Mouse (Mus musculus) CH12.LX (cell line): ENCODE measurements around the gene Styxl1. TPM values are rescaled to one million over a fixed set of nuclear protein-coding genes. Genes with fewer than 3 reads are reported as not detected.

ENCODE experiments used
- DNase-seq: peaks from one replicate; pipeline ENCODE4 v3.0.0-alpha.2; 2013; ENCODE audit errors: extremely low read depth
- H3K27ac ChIP-seq: 2 replicates; pipeline ENCODE4 v1.5.1; 2012; ENCODE audit warnings: low read depth, mild to moderate bottlenecking, control low read depth, moderate library complexity; ENCODE audit not compliant: insufficient read depth
- H3K27me3 ChIP-seq: replicated peaks from 2 replicates; pipeline ENCODE3; 2012; ENCODE audit warnings: inconsistent platforms
- H3K36me3 ChIP-seq, 2 experiments: replicated peaks in 1 of 2; 2 replicates each; pipeline versions ENCODE3 to v1.6.1; 2012; ENCODE audit warnings: inconsistent platforms in 1 of 2, low read length in 1 of 2, mild to moderate bottlenecking in 1 of 2, mixed read lengths in 1 of 2, moderate library complexity in 1 of 2; ENCODE audit not compliant: control insufficient read depth in 1 of 2, insufficient read depth in 1 of 2
- H3K4me1 ChIP-seq, 2 experiments: 2 replicates each; pipeline ENCODE4 v1.6.1; 2012; ENCODE audit warnings: inconsistent platforms in 1 of 2, moderate library complexity in 1 of 2; ENCODE audit not compliant: insufficient read depth in 2 of 2, control insufficient read depth in 1 of 2
- H3K4me2 ChIP-seq: 2 replicates; pipeline ENCODE4 v1.6.1; 2012; ENCODE audit warnings: low read depth, mild to moderate bottlenecking, control low read depth; ENCODE audit not compliant: poor library complexity, insufficient read depth, severe bottlenecking
- H3K4me3 ChIP-seq, 3 experiments: fragments of 150-350 bp in 1 of 3; sonication (generic) in 1 of 3; replicated peaks in 1 of 3; 2 replicates each; pipeline versions ENCODE3 to v1.5.1; 2011 to 2012; ENCODE audit warnings: low read depth in 2 of 3, low read length in 2 of 3, mild to moderate bottlenecking in 2 of 3, moderate library complexity in 2 of 3, control low read depth in 1 of 3, improper control_type of control experiment in 1 of 3, inconsistent platforms in 1 of 3, mixed read lengths in 1 of 3; ENCODE audit not compliant: poor library complexity in 1 of 3
- H3K79me2 ChIP-seq: replicated peaks from 2 replicates; pipeline ENCODE4 v1.6.1; 2012; ENCODE audit warnings: mild to moderate bottlenecking, moderate library complexity; ENCODE audit not compliant: control insufficient read depth, poor library complexity, insufficient read depth, severe bottlenecking; ENCODE audit errors: extremely low read depth
- H3K9ac ChIP-seq: 2 replicates; pipeline ENCODE4 v1.6.1; 2012; ENCODE audit warnings: low read depth, mild to moderate bottlenecking, control low read depth, moderate library complexity; ENCODE audit not compliant: insufficient read depth
- H3K9me3 ChIP-seq: replicated peaks from 2 replicates; pipeline ENCODE3; 2012; ENCODE audit warnings: low read length, inconsistent platforms, mixed read lengths
- BHLHE40 ChIP-seq: IDR thresholded peaks from 2 replicates; pipeline ENCODE4 v1.6.1; 2011; ENCODE audit warnings: mild to moderate bottlenecking, low read depth, low read length, improper control_type of control experiment
- CHD2 ChIP-seq: IDR thresholded peaks from 2 replicates; pipeline ENCODE4 v1.6.1; 2011; ENCODE audit warnings: low read length, improper control_type of control experiment
- CTCF ChIP-seq, 2 experiments: IDR thresholded peaks in 1 of 2; conservative IDR thresholded peaks in 1 of 2; 2 replicates each; pipeline ENCODE4 v1.5.1; 2011 to 2012; ENCODE audit warnings: low read depth in 2 of 2, low read length in 2 of 2, improper control_type of control experiment in 1 of 2, inconsistent platforms in 1 of 2, mild to moderate bottlenecking in 1 of 2, moderate library complexity in 1 of 2
- E2F4 ChIP-seq: IDR thresholded peaks from 2 replicates; pipeline ENCODE4 v1.6.1; 2011; ENCODE audit warnings: low read depth, low read length, improper control_type of control experiment; ENCODE audit not compliant: insufficient replicate concordance
- ELF1 ChIP-seq: IDR thresholded peaks from 2 replicates; pipeline ENCODE4 v1.6.1; 2014; ENCODE audit warnings: low read depth, mild to moderate bottlenecking, inconsistent platforms, low read length, improper control_type of control experiment
- EP300 ChIP-seq: IDR thresholded peaks from 2 replicates; pipeline ENCODE4 v1.6.1; 2011; ENCODE audit warnings: low read length, improper control_type of control experiment
- ETS1 ChIP-seq: conservative IDR thresholded peaks from 2 replicates; pipeline ENCODE4 v1.6.1; 2012; ENCODE audit warnings: low read depth, mild to moderate bottlenecking, inconsistent platforms, low read length, improper control_type of control experiment, moderate library complexity
- GABPA ChIP-seq: IDR thresholded peaks from 2 replicates; pipeline ENCODE4 v1.6.1; 2012; ENCODE audit warnings: low read depth, low read length, improper control_type of control experiment, inconsistent platforms; ENCODE audit not compliant: insufficient replicate concordance
- HCFC1 ChIP-seq: IDR thresholded peaks from 2 replicates; pipeline ENCODE4 v1.6.1; 2012; ENCODE audit warnings: low read depth, mild to moderate bottlenecking, inconsistent platforms, low read length, improper control_type of control experiment
- IRF4 ChIP-seq: IDR thresholded peaks from 2 replicates; pipeline ENCODE4 v1.6.1; 2014; ENCODE audit warnings: low read depth, mild to moderate bottlenecking, inconsistent platforms, low read length, improper control_type of control experiment
- JUN ChIP-seq: IDR thresholded peaks from 2 replicates; pipeline ENCODE4 v1.6.1; 2011; ENCODE audit warnings: low read depth, mild to moderate bottlenecking, low read length, improper control_type of control experiment, moderate library complexity; ENCODE audit not compliant: insufficient read depth
- JUND ChIP-seq: conservative IDR thresholded peaks from 2 replicates; pipeline ENCODE4 v1.6.1; 2011; ENCODE audit warnings: low read depth, low read length, improper control_type of control experiment
- MAFK ChIP-seq: IDR thresholded peaks from 2 replicates; pipeline ENCODE4 v1.6.1; 2011; ENCODE audit warnings: low read length, improper control_type of control experiment; ENCODE audit not compliant: insufficient replicate concordance
- MAX ChIP-seq: IDR thresholded peaks from 2 replicates; pipeline ENCODE4 v1.6.1; 2011; ENCODE audit warnings: low read length, improper control_type of control experiment
- MEF2A ChIP-seq: IDR thresholded peaks from 2 replicates; pipeline ENCODE4 v1.6.1; 2014; ENCODE audit warnings: low read depth, mild to moderate bottlenecking, inconsistent platforms, low read length, improper control_type of control experiment, borderline replicate concordance
- MXI1 ChIP-seq: IDR thresholded peaks from 2 replicates; pipeline ENCODE4 v1.6.1; 2011; ENCODE audit warnings: mild to moderate bottlenecking, low read depth, low read length, improper control_type of control experiment
- MYC ChIP-seq: IDR thresholded peaks from 2 replicates; pipeline ENCODE4 v1.6.1; 2011; ENCODE audit warnings: low read depth, mild to moderate bottlenecking, improper control_type of control experiment, low read length
- NRF1 ChIP-seq: IDR thresholded peaks from 2 replicates; pipeline ENCODE4 v1.6.1; 2014; ENCODE audit warnings: low read depth, mild to moderate bottlenecking, inconsistent platforms, low read length, improper control_type of control experiment, moderate library complexity
- PAX5 ChIP-seq: IDR thresholded peaks from 2 replicates; pipeline ENCODE4 v1.6.1; 2012; ENCODE audit warnings: low read length, inconsistent platforms, mixed read lengths
- POLR2A ChIP-seq: IDR thresholded peaks from 2 replicates; pipeline ENCODE4 v1.6.1; 2011; ENCODE audit warnings: low read depth, mild to moderate bottlenecking, improper control_type of control experiment, low read length
- RCOR1 ChIP-seq: conservative IDR thresholded peaks from 2 replicates; pipeline ENCODE4 v1.6.1; 2012; ENCODE audit warnings: low read depth, mild to moderate bottlenecking, inconsistent platforms, low read length, improper control_type of control experiment
- SIN3A ChIP-seq: IDR thresholded peaks from 2 replicates; pipeline ENCODE4 v1.6.1; 2012; ENCODE audit warnings: low read length, improper control_type of control experiment, inconsistent platforms
- TBP ChIP-seq: conservative IDR thresholded peaks from 2 replicates; pipeline ENCODE4 v1.6.1; 2011; ENCODE audit warnings: low read depth, low read length, improper control_type of control experiment
- TCF12 ChIP-seq: IDR thresholded peaks from 2 replicates; pipeline ENCODE4 v1.6.1; 2014; ENCODE audit warnings: low read depth, mild to moderate bottlenecking, inconsistent platforms, low read length, improper control_type of control experiment
- UBTF ChIP-seq: IDR thresholded peaks from 2 replicates; pipeline ENCODE4 v1.6.1; 2012; ENCODE audit warnings: low read depth, mild to moderate bottlenecking, inconsistent platforms, low read length, improper control_type of control experiment, moderate library complexity
- USF1 ChIP-seq: IDR thresholded peaks from 2 replicates; pipeline ENCODE4 v1.6.1; 2014; ENCODE audit warnings: low read depth, mild to moderate bottlenecking, inconsistent platforms, low read length, improper control_type of control experiment
- USF2 ChIP-seq: conservative IDR thresholded peaks from 2 replicates; pipeline ENCODE4 v1.6.1; 2011; ENCODE audit warnings: low read depth, low read length, improper control_type of control experiment
- ZKSCAN1 ChIP-seq: IDR thresholded peaks from 2 replicates; pipeline ENCODE4 v1.6.1; 2012; ENCODE audit warnings: low read depth, inconsistent platforms, low read length, improper control_type of control experiment, borderline replicate concordance
- dilution Hi-C: fragments of 300-500 bp; cut with MboI; formaldehyde crosslinking; loops from 2 replicates; pipeline ENCODE4 v1.14.3; 2020; ENCODE audit warnings: low sequenced_read_pairs; ENCODE audit not compliant: extremely low pct_unique_long_range_greater_than_20kb, extremely low pct_ligation_motif_present
- in situ Hi-C: fragments of 300-500 bp; cut with MboI; formaldehyde crosslinking; loops from 3 replicates; pipeline ENCODE4 v1.14.3; 2019; ENCODE audit warnings: low sequenced_read_pairs, low pct_ligation_motif_present, low pct_unique_long_range_greater_than_20kb, mixed read lengths
- polyA plus RNA-seq: library from polyadenylated mRNA; unstranded; fragments of >175 nt; gene quantifications from 2 replicates; pipeline ENCODE4 v1.2.1, GENCODE M21; 2012; ENCODE audit warnings: low read depth; ENCODE audit not compliant: insufficient read length
- total RNA-seq, 2 experiments: library from RNA; depleted of rRNA; stranded (reverse); fragments of 300-350 nt in 1 of 2; fragments of >200 nt in 1 of 2; gene quantifications; 2 replicates each; pipeline ENCODE4 v1.2.3; 2012 to 2014

The Styxl1 gene
- total and polyA plus RNA-seq, 3 experiments = not detected

- TF ChIP-seq BHLHE40 (peak; percentile 97), MAFK (no peak; the same call in 1 of the 2 replicates), JUN (peak; percentile 76), MYC (peak; percentile 99), UBTF (no peak), JUND (peak; percentile 83), ELF1 (peak; percentile 49; the same call in 1 of the 2 replicates), USF1 (0 out of 2 replicates have a peak, but pooled peaks have one; percentile 8), RCOR1 (no peak), MAX (peak; percentile 98), TBP (peak; percentile 57; the same call in 1 of the 2 replicates), ETS1 (peak; percentile 92), NRF1 (no peak), TCF12 (peak; percentile 51; the same call in 1 of the 2 replicates), CHD2 (peak; percentile 47; the same call in 1 of the 2 replicates), GABPA (no peak), MEF2A (peak; percentile 64; the same call in 1 of the 2 replicates), EP300 (peak; percentile 61), CTCF (conservative IDR thresholded peaks at IDR 0.05 in 1 of 2, IDR thresholded peaks at IDR 0.05 in 1 of 2; ENCODE audit: low read depth in 2 of 2, low read length in 2 of 2) (no peak), HCFC1 (0 out of 2 replicates have a peak, but pooled peaks have one; percentile 23), E2F4 (no peak), MXI1 (peak; percentile 96), POLR2A (peak; percentile 64), ZKSCAN1 (no peak), PAX5 (no peak), SIN3A (peak; percentile 82), USF2 (no peak), IRF4 (peak; percentile 39; the same call in 1 of the 2 replicates)
- Histone ChIP-seq H3K79me2 (peaks cover 7% of the 10 kb centered on the region; the same call in 1 of the 2 replicates), H3K9me3 (peaks cover 11% of the 10 kb centered on the region), H3K27me3 (no peaks in the 10 kb centered on the region), H3K27ac (peak overlapping the region; percentile 33), H3K4me2 (peak overlapping the region; percentile 19; the same call in 1 of the 2 replicates), H3K9ac (no peak overlapping the region; the same call in 1 of the 2 replicates), H3K36me3 (peaks cover 8 to 42% of the 10 kb centered on the region in 2 experiments), H3K4me1 (peaks cover 49 to 87% of the 10 kb centered on the region in 2 experiments), H3K4me3 (no peak overlapping the region)
- in situ Hi-C loops (no loop called here), dilution Hi-C loops (no loop called here)
- peak; percentile 83 for DNase-seq
These were observed 67.5 kb downstream of the Styxl1 start for GRCm38 (mm10) chr5:135710599-135711214.
